Mouse (Mus musculus) liver, embryonic 16.5 days (tissue): ENCODE measurements around the gene Bcas2. TPM values are rescaled to one million over a fixed set of nuclear protein-coding genes. Genes with fewer than 3 reads are reported as not detected.
"Not testable (repeated sequence)": the region's sequence is repeated elsewhere in the genome, so short reads cannot be mapped to it uniquely, and the experiment has no call there.

Experiments used
- ATAC-seq: fragments of 200-750 bp; cut with Nextera tagmentation; 2 replicates; pipeline ENCODE4 v1.8.0; 2017; ENCODE audit warnings: low read depth, mild to moderate bottlenecking, moderate number of reproducible peaks, moderate library complexity
- H3K27ac ChIP-seq: fragments of 300-500 bp; sonication (generic); 2 replicates; pipeline ENCODE4 v1.5.1; 2014; ENCODE audit warnings: mild to moderate bottlenecking, low read length
- H3K27me3 ChIP-seq: fragments of 300-500 bp; sonication (generic); 2 replicates; pipeline ENCODE4 v1.6.1; 2014; ENCODE audit warnings: low read depth, low read length, mixed read lengths; ENCODE audit not compliant: control insufficient read depth, insufficient read depth
- H3K36me3 ChIP-seq: fragments of 300-500 bp; sonication (generic); 2 replicates; pipeline ENCODE4 v1.6.1; 2014; ENCODE audit warnings: mild to moderate bottlenecking; ENCODE audit not compliant: control insufficient read depth, insufficient read depth
- H3K4me1 ChIP-seq: fragments of 300-500 bp; sonication (generic); 2 replicates; pipeline ENCODE4 v1.6.1; 2014; ENCODE audit warnings: low read depth, low read length, mixed read lengths; ENCODE audit not compliant: control insufficient read depth
- H3K4me2 ChIP-seq: fragments of 300-500 bp; sonication (generic); 2 replicates; pipeline ENCODE4 v1.6.1; 2014; ENCODE audit warnings: low read depth, low read length, mixed read lengths
- H3K4me3 ChIP-seq: fragments of 300-500 bp; sonication (generic); 2 replicates; pipeline ENCODE4 v1.5.1; 2014; ENCODE audit warnings: low read depth, mild to moderate bottlenecking, low read length
- H3K9ac ChIP-seq: fragments of 300-500 bp; sonication (generic); 2 replicates; pipeline ENCODE4 v1.6.1; 2014; ENCODE audit warnings: low read depth, low read length
- H3K9me3 ChIP-seq: fragments of 300-500 bp; sonication (generic); replicated peaks from 2 replicates; pipeline ENCODE4 v1.6.1; 2016; ENCODE audit warnings: low read length; ENCODE audit not compliant: control insufficient read depth
- WGBS: fragments of 180-500 bp; shearing (Covaris S2); extraction: QIAGEN DNeasy Blood & Tissue Kit; methylation state at CpG from one replicate; pipeline ENCODE4 v1.1.7; 2014; ENCODE audit not compliant: insufficient replicate concordance; 5-methylcytosine and 5-hydroxymethylcytosine counted together
- polyA plus RNA-seq: library from polyadenylated mRNA; unstranded; fragments of >200 nt; fragmentation: Nextera tagmentation; extraction: Ambion mirVana; gene quantifications from 2 replicates; pipeline ENCODE4 v1.2.1, GENCODE M21; 2015

The Bcas2 gene
- polyA plus RNA-seq, 1 experiment from 2014 or later, result 117 TPM

DNA sequence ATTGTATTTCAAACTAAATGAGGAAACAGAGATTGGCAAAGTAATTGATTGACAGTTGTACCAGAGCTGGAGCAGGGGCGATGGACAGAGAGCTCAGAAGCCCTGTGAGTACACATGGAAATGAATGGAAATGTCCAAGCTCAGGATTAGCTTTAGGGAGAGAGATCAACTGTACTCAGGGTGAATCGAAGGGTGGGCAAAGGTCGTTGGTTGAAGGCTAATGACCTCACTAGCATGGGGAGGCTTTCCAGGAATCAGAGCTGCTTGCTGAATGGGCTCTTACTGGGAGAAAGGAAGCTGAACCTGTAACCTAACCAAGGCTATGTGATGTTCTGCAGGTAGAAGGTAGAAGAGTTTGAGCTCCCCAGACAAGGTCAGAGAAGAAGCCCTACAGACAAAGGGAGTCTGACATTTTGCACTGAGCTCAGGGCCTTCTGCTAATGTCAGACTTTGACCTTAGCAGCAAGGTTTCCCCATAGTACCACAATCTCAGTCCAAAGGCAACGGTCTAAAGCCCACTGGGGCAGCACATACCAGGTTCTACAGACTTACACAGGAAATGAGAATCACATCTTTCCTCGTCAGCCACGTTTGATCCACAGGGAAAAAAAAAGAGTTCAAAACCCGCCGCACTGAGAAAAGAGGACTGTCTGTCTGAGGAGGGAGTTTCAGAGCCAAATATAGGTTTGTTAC is 43.3 kb downstream of the Bcas2 start:
- no peak for ATAC-seq
- no peak overlapping the region for H3K9ac ChIP-seq
- 63% methylated on average over 8 of the region's 8 CpGs for WGBS
- H3K36me3 ChIP-seq, result no peaks in the 10 kb centered on the region
- H3K4me1 ChIP-seq, result no peaks in the 10 kb centered on the region; the same call in 1 of the 2 replicates
- no peak overlapping the region for H3K4me2 ChIP-seq
- H3K4me3 ChIP-seq, result no peak overlapping the region
- H3K9me3 ChIP-seq, result no peaks in the 10 kb centered on the region
- no peak overlapping the region for H3K27ac ChIP-seq
- H3K27me3 ChIP-seq, result no peaks in the 10 kb centered on the region

DNA sequence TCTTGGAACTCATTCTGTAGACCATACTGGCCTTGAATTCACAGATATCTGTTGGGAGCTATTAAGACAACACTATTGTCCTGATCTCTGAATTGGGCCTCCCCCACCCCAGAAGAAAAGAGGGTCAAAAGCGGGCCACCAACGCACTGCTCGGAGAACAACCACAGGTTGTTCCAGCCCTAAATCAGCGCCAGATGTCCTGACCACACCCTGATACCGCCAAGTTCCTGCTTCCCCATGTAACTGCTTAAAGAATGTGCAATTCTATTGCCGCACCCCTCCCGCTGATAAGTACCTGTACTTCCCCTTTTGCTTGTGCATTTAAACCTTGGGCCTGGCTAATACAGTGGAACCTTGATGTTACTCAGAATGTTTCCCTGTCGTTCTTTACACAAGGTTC is 43.9 kb downstream of the Bcas2 start:
- not testable (repeated sequence) for H3K36me3 ChIP-seq, H3K27me3 ChIP-seq, H3K4me1 ChIP-seq, H3K9me3 ChIP-seq, H3K27ac ChIP-seq, ATAC-seq, H3K9ac ChIP-seq, H3K4me2 ChIP-seq, H3K4me3 ChIP-seq
- WGBS, result 79% methylated on average over 8 of the region's 8 CpGs

DNA sequence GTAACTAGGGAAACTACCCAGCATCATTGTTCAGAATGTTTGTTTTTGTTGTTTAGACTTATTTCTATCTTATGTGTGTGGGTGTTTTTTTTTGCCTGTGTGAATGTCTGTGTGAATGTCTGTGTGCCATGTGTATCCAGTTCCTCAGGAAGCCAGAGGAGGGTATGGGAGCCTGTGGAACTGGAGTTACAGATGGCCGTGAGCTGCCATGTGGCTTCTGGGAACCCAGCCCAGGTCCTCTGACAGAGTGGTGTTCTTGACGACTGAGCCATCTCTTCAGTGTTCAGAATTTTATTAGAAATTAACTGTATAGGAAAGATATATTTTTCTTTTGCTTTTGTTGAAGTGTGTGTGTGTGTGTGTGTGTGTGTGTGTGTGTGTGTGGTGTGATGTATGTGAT is 50.0 kb downstream of the Bcas2 start:
- Histone ChIP-seq H3K4me1 (no peaks in the 10 kb centered on the region), H3K9ac (no peak overlapping the region), H3K9me3 (no peaks in the 10 kb centered on the region), H3K36me3 (no peaks in the 10 kb centered on the region), H3K27ac (no peak overlapping the region), H3K27me3 (no peaks in the 10 kb centered on the region), H3K4me3 (no peak overlapping the region), H3K4me2 (no peak overlapping the region)
- WGBS, result 52% methylated on average over 2 of the region's 2 CpGs
- ATAC-seq, result no peak

DNA sequence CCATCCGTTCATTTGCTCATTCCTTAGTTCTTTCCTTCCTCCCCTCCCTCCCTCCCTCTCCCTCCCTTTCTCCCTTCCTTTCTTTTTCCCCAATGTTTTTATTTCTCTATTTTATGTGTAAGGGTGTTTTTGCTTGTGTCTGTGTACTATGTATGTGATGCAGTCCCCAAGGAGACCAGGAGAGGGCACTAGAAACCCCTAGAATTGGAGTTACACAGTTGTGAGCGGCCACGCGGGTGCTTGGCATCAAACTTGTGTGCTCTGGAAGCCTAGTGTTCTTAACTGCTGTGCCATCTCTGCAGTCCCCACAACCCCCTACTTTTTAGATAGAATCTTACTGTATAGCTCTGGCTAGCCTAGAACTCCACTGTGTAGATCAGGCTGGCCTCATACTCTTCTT is 52.3 kb downstream of the Bcas2 start:
- Histone ChIP-seq H3K9me3 (no peaks in the 10 kb centered on the region; the same call in 1 of the 2 replicates), H3K9ac (no peak overlapping the region), H3K4me2 (no peak overlapping the region), H3K4me1 (no peaks in the 10 kb centered on the region), H3K27me3 (no peaks in the 10 kb centered on the region), H3K36me3 (no peaks in the 10 kb centered on the region), H3K27ac (no peak overlapping the region), H3K4me3 (no peak overlapping the region)
- ATAC-seq, result no peak
- WGBS, result 56% methylated on average over 4 of the region's 4 CpGs

DNA sequence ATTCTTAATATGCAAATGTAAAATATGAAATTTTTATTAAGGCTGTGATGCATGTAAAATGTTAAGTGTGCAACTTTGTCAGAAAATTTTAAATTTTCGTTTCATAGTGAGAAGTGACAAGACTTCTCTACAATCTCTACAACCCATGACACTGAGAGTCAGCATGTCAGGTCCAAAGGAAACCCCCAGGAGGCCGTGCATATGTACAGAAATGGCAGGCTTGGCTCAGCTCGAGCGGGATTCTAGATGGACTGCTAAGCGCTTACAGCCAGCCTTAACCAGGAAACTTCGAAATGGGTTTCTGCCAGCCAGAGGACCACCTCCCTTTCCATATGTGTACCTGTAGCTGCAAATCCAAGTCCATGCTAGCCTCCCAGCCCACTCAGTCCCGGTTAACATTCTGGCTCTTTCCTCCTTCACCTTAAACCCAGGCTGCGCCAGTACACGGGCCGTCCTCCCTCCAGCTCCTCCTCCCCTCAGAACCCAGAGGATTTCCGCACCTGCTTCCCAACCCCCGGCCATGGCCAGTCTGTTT is 52.8 kb downstream of the Bcas2 start:
- Histone ChIP-seq H3K9ac (no peak overlapping the region), H3K9me3 (no peaks in the 10 kb centered on the region; the same call in 1 of the 2 replicates), H3K27me3 (no peaks in the 10 kb centered on the region), H3K4me2 (no peak overlapping the region), H3K4me3 (no peak overlapping the region), H3K36me3 (no peaks in the 10 kb centered on the region), H3K27ac (no peak overlapping the region), H3K4me1 (no peaks in the 10 kb centered on the region)
- ATAC-seq, result no peak
- whole genome bisulfite sequencing, result 78% methylated on average over 12 of the region's 12 CpGs

DNA sequence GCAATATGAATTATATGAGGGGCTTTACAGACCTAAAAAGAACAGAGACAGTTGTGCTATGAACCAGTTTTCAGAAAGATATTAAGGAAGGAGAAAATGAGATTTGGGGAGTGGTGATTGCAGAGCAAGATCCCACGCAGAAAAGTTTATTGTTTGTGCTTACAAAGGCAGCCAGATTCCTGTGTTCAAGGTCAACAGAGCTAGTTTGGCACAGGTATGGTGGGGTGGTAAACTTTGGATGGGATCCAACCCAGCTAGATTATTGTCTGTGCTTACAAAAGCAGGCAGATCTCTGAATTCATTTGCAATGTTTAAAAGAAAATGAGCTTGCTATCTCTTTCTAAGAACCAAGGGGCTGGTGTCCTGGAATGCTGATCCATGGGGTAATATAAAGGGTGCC is 56.3 kb downstream of the Bcas2 start:
- Histone ChIP-seq H3K27ac (no peak overlapping the region), H3K36me3 (no peaks in the 10 kb centered on the region), H3K4me1 (no peaks in the 10 kb centered on the region), H3K4me3 (no peak overlapping the region), H3K9me3 (no peaks in the 10 kb centered on the region; the same call in 1 of the 2 replicates), H3K4me2 (no peak overlapping the region), H3K9ac (no peak overlapping the region), H3K27me3 (no peaks in the 10 kb centered on the region)
- no peak for ATAC-seq
- 79% methylated on average over 1 of the region's 1 CpGs for WGBS

Other genes starting within 250 kb of the Bcas2 start
- not detected in 2 replicates for gene Sycp1, start 235.6 kb upstream of the Bcas2 start, polyA plus RNA-seq
- gene Nr1h5, start 207.5 kb upstream of the Bcas2 start, polyA plus RNA-seq, result 2.4 and 3.0 TPM in 2 replicates
- 13.9 TPM in 2 replicates for gene Sike1, start 175.9 kb upstream of the Bcas2 start, polyA plus RNA-seq
- gene Csde1, start 151.2 kb upstream of the Bcas2 start, polyA plus RNA-seq, result 97.8 and 110 TPM in 2 replicates
- gene Nras, start 113.4 kb upstream of the Bcas2 start, polyA plus RNA-seq, result 34.4 and 34.6 TPM in 2 replicates
- 0.40 and 1.6 TPM in 2 replicates for gene Ampd1, start 97.6 kb upstream of the Bcas2 start, polyA plus RNA-seq
- 7.6 and 7.8 TPM in 2 replicates for gene Dennd2c, start 69.1 kb upstream of the Bcas2 start, polyA plus RNA-seq
- gene Trim33, start 107.6 kb downstream of the Bcas2 start, polyA plus RNA-seq, result 5.1 and 6.1 TPM in 2 replicates